Mouse (Mus musculus) left cerebral cortex, adult 9 months (tissue): Measurements from ENCODE around the gene Prdm2.

ENCODE experiments used
- DNase-seq, 2 experiments: peaks; one replicate each; pipeline ENCODE4 v3.0.0; 2022; ENCODE audit warnings: low spot score in 2 of 2

The Prdm2 gene

GRCm38 (mm10) chr4:143212341-143213174 lies at the start of gene Prdm2:
Gene Prdm2, minus strand, starts transcription at chr4:143212995.
- peak; percentile 14 to 53 for DNase-seq

DNA sequence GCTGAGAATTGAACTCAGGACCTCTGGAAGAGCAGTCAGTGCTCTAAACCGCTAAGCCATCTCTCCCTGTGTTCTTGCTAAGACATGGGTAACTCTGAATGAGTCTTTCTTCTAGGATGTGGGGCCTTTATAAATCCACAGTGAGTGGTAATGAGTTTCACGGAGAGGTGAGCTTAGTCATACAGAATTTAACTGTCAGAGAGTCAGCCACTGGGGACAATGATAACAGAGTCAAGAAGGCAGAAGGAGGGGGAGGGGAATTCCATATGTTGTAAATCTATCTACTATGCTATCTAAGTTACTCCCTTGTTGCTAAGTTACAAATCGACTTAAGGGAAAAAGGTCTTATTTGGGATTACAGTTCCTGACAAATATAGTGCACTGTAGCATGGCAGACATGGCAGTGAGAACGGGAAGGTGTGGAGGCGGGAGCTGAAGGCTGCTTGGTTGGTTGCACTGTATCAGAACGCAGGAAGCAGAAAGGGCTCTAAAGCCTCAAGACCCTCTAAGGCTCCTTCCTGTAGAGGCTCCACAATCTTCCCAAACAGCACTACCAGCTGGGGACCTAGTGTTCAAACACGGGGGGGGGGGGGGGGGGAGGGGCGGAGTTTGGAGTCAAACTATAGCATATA lies 47.0 kb upstream of the Prdm2 start:
- peak in 1 of 2 experiments; percentile 5 for DNase-seq

- DNase-seq, result peak in 1 of 2 experiments; percentile 11
Observed at GRCm38 (mm10) chr4:143258517-143258916, 45.7 kb upstream of the Prdm2 start.

GRCm38 (mm10) chr4:143257971-143258370 lies 45.2 kb upstream of the Prdm2 start:
- no peak for DNase-seq

GRCm38 (mm10) chr4:143255541-143255940 lies 42.7 kb upstream of the Prdm2 start:
- DNase-seq, result no peak

- DNase-seq, result no peak
Observed at GRCm38 (mm10) chr4:143253356-143253755, 40.6 kb upstream of the Prdm2 start.

DNA sequence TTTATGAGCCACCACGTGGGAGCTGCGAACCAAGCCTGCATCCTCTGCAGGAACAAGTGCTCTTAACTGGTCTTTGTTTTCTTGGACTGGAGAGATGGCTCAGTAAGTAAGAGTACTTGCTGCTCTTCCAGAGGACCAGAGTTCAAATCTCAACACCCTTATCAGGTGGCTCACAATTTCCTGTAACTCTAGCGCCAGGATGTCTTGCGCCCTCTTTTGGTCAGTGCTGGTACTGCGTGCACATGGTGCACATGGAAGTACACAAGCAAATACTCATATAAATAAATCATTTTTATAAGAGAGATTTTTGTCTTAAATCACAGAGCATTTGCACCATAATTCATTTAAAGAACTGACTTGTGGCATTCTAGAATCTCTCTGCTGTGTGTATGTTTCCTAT lies 35.3 kb upstream of the Prdm2 start:
- no peak for DNase-seq

DNA sequence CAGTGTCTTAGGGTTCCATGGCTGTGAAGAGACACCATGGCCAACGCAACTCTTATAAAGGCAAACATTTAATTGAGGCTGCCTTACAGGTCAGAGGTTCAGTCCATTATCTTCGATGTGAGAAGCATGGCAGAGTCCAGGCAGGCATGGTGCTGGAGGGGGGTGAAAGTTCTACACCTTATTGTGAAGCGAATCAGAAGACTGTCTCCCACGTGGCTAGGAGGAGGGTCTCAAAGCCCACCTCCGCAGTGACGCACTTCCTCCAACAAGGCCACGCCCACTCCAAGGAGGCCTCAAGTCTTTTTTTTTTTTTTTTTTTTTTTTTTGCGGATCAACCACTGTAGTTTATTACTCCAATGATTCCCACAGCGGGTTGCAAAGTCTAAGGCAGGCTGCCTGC lies 28.5 kb upstream of the Prdm2 start:
- no peak for DNase-seq

DNA sequence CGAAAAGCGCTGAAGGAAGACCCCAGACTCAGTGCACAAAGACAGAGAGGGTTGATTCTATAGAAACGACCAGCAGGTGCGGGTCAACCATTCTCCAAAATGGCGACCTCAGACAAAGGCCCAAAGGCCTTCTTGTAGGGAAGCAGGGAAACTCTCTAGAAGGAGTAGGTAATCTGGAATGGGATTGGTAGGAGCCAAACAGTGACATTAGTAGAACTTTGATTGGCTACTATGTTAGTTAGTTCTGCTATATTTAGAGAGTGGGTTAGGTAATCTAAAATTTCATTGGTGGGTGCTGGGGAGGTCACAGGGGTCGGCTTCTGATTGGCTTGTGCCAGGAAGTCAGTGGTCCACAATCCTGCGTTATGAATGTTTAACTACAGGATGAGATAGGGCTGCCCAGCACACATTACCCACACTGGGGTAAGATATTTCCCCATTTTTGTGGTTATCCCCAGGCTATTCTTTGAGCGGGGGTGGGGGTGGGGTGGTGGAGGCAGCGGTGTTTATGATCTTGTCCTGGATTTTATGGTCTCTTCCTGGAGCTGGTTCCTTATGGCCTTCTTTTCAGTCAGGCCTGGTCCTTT lies 26.9 kb upstream of the Prdm2 start:
- no peak for DNase-seq

DNA sequence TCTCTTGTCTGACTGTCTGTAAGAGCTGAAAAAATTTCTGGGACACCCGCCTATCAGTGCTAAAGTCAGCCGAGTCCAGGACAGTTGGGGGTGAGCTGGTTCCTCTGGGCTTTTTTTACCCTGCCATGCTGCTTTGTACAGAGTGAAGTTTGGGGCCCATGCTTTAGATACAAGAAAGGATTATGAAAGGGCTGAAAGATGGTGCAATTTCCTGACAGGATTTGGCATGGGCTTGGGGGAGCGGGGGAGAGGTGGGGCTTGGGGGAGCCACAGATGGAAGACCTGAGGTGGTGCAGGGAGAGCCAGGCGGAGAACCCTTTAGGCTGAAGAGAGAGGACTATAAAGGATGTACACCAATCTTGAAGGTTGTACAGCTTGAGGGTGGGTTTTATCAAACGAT lies 26.3 kb upstream of the Prdm2 start:
- no peak for DNase-seq

- DNase-seq, result peak in 1 of 2 experiments; percentile 11
Observed at GRCm38 (mm10) chr4:143238241-143239031, 25.6 kb upstream of the Prdm2 start.

DNA sequence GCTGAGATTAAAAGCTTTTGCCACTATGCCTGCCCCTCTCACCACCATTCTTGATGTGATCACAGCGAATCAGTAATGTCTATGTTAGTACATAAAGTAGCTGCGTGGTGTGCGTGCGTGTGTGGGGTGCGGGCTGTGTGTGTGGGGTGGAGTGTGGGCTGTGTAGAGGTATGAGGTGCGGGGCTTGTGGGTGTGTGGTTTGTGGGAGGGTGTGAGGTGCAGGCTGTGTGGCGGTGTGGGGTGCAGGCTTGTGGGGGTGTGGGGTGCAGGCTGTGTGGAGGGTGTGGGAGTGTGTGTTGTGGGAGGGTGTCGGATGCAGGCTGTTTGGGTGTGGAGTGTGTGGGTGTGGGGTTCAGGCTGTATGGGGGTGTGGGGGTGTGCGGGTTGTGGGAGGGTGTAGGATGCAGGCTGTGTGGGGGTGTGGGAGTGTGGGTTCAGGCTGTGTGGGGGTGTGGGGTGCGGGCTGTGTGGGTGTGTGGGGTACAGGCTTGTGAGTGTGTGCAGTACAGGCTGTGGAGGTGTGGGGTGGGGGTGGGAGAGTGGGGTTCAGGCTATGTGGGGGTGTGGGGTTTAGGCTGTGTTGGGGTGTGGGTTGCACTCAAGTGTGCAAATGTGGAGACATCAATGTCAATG lies 19.1 kb upstream of the Prdm2 start:
- DNase-seq, result no peak

DNA sequence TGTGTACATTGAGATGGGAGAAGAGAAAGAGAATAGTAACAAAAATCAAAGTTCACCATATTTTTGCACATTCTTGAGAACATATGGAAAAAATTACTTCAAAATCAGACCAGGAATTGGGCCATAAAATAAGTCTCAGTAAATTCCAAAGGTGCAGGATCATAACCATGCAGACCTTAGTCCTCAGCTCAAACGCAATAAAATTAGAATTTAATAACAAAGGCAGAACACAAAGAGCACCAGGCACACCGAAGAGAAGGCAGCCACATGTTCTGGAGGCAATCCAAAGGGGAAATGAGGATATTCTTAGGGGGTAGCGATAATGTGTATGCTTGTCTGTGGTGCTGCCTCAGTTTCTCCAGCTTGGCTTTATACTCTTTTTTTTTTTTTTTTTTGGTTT lies 18.3 kb upstream of the Prdm2 start:
- DNase-seq, result no peak

GRCm38 (mm10) chr4:143227976-143228375 lies 15.2 kb upstream of the Prdm2 start:
- DNase-seq, result no peak

GRCm38 (mm10) chr4:143225886-143226285 lies 13.1 kb upstream of the Prdm2 start:
- no peak for DNase-seq

DNA sequence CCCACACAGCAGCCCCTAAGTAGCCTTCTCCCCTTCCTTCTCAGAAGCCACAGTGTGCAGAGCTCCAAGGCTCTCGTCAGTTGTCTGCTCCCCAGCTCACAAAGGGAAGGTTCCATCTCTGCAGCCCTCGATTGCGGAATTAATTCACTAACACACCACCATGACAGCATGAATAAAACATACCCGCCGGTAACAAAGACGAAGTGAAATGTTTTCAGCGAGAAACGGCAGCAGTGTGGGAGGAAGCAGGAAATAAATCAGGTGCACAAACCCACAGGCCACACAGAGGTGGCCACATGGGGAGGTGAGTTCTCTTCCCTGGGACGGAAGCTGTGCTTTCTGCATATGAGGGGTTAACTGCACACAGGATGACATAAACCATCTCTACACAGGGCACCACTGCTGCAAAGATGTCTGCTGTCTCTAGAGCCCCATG lies 6.5 kb upstream of the Prdm2 start:
- DNase-seq, result no peak

GRCm38 (mm10) chr4:143218858-143219257 lies 6.1 kb upstream of the Prdm2 start:
- no peak for DNase-seq

DNA sequence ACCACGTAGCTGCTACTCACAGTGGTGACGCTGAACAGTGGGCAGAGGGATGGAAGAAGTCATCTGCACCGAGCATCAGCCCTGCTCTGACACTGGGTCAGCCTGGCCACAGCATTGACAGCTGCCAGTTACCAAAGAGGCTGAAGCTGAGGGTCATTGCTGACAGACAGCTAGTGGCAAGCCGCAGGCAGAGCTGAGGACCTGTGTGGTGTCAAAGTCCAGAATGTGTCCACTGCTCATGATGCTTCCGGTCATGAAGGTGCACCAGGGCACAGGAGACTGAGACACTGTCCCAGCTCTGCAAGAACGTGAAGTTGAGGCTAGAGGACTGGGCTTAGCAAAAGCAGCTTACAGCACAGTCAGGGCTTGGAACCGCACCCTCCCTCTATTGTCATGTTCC lies 4.4 kb upstream of the Prdm2 start:
- no peak for DNase-seq

GRCm38 (mm10) chr4:143214221-143214797 lies 1.5 kb upstream of the Prdm2 start:
- no peak for DNase-seq

DNA sequence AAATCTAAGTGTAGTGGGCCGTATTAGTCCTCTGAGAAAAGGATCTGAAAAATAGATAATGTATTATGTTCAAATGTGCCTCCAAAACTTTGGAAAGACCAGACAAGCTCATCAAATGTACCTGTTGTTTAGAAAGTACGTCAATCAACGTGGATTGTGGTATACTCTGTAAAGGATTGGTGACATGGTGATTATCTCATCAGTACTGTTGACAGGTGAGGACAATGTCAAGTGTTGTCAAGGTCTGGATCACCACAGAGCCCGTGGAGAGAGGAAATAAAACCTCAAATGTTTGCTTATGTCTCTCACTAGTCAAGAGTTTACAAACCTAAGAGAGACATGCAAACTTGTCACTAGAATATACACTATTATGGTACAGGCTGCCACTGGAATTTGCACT lies 776 bp upstream of the Prdm2 start:
- no peak for DNase-seq

GRCm38 (mm10) chr4:143213175-143213479 lies 332 bp upstream of the Prdm2 start:
- no peak for DNase-seq
